Mouse (Mus musculus) heart, embryonic 11.5 days (tissue): ENCODE results near the gene Atraid. TPM values are rescaled to one million over a fixed set of nuclear protein-coding genes. Genes with fewer than 3 reads are reported as not detected.
"Not testable (repeated sequence)": the region's sequence is repeated elsewhere in the genome, so short reads cannot be mapped to it uniquely, and the experiment has no call there.

Source experiments
- ATAC-seq: fragments of 200-750 bp; cut with Nextera tagmentation; replicated peaks from 2 replicates; pipeline ENCODE4 v1.8.0; 2017; ENCODE audit warnings: moderate library complexity; ENCODE audit not compliant: insufficient number of reproducible peaks, low FRiP score, low TSS enrichment
- H3K27ac ChIP-seq: fragments of 300-500 bp; sonication (generic); 2 replicates; pipeline ENCODE4 v1.5.1; 2014; ENCODE audit warnings: mild to moderate bottlenecking, low read depth, low read length
- H3K27me3 ChIP-seq: fragments of 300-500 bp; sonication (generic); 2 replicates; pipeline ENCODE4 v1.6.1; 2014; ENCODE audit warnings: mild to moderate bottlenecking, low read length, mixed read lengths; ENCODE audit not compliant: control insufficient read depth, insufficient read depth
- H3K36me3 ChIP-seq: fragments of 300-500 bp; sonication (generic); 2 replicates; pipeline ENCODE4 v1.6.1; 2014; ENCODE audit warnings: mild to moderate bottlenecking, low read length, moderate library complexity, mixed read lengths; ENCODE audit not compliant: control insufficient read depth, insufficient read depth
- H3K4me1 ChIP-seq: fragments of 300-500 bp; sonication (generic); 2 replicates; pipeline ENCODE4 v1.6.1; 2014; ENCODE audit warnings: low read length; ENCODE audit not compliant: control insufficient read depth, insufficient read depth
- H3K4me2 ChIP-seq: fragments of 300-500 bp; sonication (generic); 2 replicates; pipeline ENCODE4 v1.6.1; 2014; ENCODE audit warnings: mild to moderate bottlenecking, moderate library complexity
- H3K4me3 ChIP-seq: fragments of 300-500 bp; sonication (generic); 2 replicates; pipeline ENCODE4 v1.5.1; 2014; ENCODE audit warnings: low read depth, low read length
- H3K9ac ChIP-seq: fragments of 300-500 bp; sonication (generic); 2 replicates; pipeline ENCODE4 v1.6.1; 2014; ENCODE audit warnings: mild to moderate bottlenecking, low read depth, low read length, moderate library complexity
- H3K9me3 ChIP-seq: fragments of 300-500 bp; sonication (generic); replicated peaks from 2 replicates; pipeline ENCODE4 v1.6.1; 2016; ENCODE audit warnings: low read length; ENCODE audit not compliant: control insufficient read depth
- WGBS: fragments of 180-500 bp; shearing (Covaris S2); extraction: QIAGEN DNeasy Blood & Tissue Kit; methylation state at CpG from one replicate; pipeline ENCODE4 v1.1.7; 2014; ENCODE audit not compliant: insufficient replicate concordance; 5-methylcytosine and 5-hydroxymethylcytosine counted together
- polyA plus RNA-seq: library from polyadenylated mRNA; unstranded; fragments of >200 nt; fragmentation: Nextera tagmentation; extraction: Ambion mirVana; gene quantifications from 2 replicates; pipeline ENCODE4 v1.2.1, GENCODE M21; 2014

Gene Atraid
- polyA plus RNA-seq, 1 experiment from 2014 or later: 101 TPM

DNA sequence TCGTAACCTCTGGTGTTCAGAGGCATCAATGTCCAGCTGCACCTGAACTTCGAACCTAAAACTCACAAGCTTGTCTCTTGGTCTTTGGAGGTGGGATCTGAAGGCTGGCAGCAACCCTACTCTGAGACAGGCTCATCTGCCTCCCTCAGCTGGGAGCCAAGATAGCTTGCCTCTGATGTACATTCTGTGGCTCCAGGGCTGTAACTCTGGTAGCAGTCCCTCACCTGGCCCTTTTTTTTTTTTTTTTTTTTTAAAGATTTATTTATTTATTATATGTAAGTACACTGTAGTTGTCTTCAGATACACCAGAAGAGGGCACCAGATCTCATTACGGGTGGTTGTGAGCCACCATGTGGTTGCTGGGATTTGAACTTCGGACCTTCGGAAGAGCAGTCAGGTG lies 26.3 kb upstream of the Atraid start:
- not testable (repeated sequence) for H3K27me3 ChIP-seq, H3K4me2 ChIP-seq, H3K9me3 ChIP-seq, H3K4me1 ChIP-seq, H3K27ac ChIP-seq, H3K36me3 ChIP-seq, ATAC-seq, H3K9ac ChIP-seq, H3K4me3 ChIP-seq
- 83% methylated on average over 4 of the region's 5 CpGs for WGBS

DNA sequence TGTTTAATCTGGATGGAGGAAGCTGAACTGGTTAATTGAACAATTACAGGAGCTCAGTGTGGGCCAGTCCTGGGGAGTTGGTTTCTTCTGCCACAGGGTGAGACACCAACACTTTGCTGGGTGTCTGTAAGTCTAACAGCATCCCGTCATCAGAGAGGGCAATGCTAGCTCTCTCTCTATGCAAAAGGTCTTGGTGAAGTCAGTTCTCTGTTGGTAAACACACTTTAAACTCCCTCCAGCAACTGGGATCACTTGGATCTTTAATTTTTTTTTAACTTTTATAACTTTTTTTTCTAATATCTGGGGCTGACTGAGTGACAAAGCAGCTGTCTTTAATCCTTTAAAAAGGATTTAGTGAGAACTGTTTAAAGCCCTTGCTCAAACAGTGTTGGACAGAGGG lies 25.4 kb upstream of the Atraid start:
- no peak overlapping the region for H3K9ac ChIP-seq
- no peaks in the 10 kb centered on the region for H3K4me1 ChIP-seq
- ATAC-seq: no peak
- no peak overlapping the region for H3K4me3 ChIP-seq
- H3K4me2 ChIP-seq: no peak overlapping the region
- no peaks in the 10 kb centered on the region for H3K27me3 ChIP-seq
- no peak overlapping the region for H3K27ac ChIP-seq
- H3K9me3 ChIP-seq: no peaks in the 10 kb centered on the region
- no peaks in the 10 kb centered on the region for H3K36me3 ChIP-seq
- WGBS: 73% methylated on average over 1 of the region's 1 CpGs

DNA sequence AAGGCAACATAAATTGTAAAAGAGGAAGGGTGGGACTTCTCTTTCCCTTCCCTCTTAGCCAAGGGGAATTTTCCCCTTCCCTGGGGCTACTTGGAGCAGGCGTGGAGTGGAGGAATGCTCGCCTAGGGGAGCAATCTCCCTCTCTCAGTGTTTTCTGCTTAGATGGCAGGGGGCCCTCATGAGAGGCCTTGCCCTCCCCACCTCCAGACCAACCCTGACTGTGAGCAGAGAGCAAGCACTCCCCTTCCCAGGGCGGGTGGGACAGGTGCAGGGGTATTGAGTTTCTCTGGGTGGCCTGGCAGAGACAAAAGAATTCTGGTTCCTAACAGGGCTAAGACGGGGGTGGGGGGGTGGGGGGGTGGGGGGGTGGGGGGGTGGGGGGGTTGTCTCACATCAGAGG lies 24.9 kb upstream of the Atraid start:
- H3K27ac ChIP-seq: no peak overlapping the region
- no peaks in the 10 kb centered on the region for H3K9me3 ChIP-seq
- no peak overlapping the region for H3K4me2 ChIP-seq
- H3K36me3 ChIP-seq: no peaks in the 10 kb centered on the region
- H3K4me1 ChIP-seq: no peaks in the 10 kb centered on the region
- ATAC-seq: no peak
- H3K4me3 ChIP-seq: no peak overlapping the region
- no peak overlapping the region for H3K9ac ChIP-seq
- WGBS: 32% methylated on average over 3 of the region's 4 CpGs
- H3K27me3 ChIP-seq: no peaks in the 10 kb centered on the region

DNA sequence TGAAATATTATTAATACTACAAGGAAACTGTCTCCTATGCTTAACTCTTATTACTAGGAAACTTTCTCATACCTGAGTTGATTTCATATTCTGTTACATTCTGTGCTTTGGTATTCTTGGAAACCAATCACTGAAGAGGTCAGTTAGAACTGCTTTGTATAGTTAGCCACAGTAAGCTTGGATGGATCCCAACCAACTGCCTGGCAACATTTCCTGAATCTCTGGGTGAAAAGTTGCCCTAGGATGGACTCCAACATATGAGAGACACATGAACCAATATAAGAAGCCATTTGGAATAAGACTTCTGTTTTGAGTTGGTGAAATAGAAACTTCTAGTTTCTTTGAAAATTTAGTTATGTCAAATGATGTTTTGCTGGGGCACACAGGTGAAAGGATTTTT lies 23.5 kb upstream of the Atraid start:
- Histone ChIP-seq H3K9ac (no peak overlapping the region), H3K4me1 (no peaks in the 10 kb centered on the region), H3K27me3 (no peaks in the 10 kb centered on the region), H3K9me3 (no peaks in the 10 kb centered on the region), H3K4me2 (no peak overlapping the region), H3K27ac (no peak overlapping the region), H3K36me3 (no peaks in the 10 kb centered on the region), H3K4me3 (no peak overlapping the region)
- no peak for ATAC-seq

DNA sequence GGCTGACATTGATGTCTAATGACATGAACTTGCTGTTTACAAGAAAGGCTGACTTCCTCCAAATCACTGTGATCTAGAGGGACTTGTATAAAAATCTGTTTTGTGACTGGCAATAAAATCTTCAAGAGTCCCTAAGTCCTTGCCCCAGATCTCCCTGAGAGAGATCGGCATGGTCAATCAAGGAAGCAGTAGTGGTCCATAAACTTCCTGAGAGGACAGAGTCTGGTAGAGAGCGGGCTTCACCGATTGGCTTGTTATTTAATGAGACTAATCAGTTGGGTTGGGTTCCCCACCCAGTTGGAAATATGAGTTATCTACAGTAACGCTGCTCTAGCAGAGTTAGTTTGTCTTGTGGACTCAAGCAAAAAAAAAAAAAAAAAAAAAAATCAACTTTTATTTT lies 17.2 kb upstream of the Atraid start:
- H3K9me3 ChIP-seq: no peaks in the 10 kb centered on the region
- no peak overlapping the region for H3K9ac ChIP-seq
- ATAC-seq: no peak
- H3K4me1 ChIP-seq: no peaks in the 10 kb centered on the region
- no peak overlapping the region for H3K27ac ChIP-seq
- H3K36me3 ChIP-seq: no peaks in the 10 kb centered on the region
- no peaks in the 10 kb centered on the region for H3K27me3 ChIP-seq
- H3K4me2 ChIP-seq: no peak overlapping the region
- 81% methylated on average over 4 of the region's 4 CpGs for WGBS
- H3K4me3 ChIP-seq: no peak overlapping the region

DNA sequence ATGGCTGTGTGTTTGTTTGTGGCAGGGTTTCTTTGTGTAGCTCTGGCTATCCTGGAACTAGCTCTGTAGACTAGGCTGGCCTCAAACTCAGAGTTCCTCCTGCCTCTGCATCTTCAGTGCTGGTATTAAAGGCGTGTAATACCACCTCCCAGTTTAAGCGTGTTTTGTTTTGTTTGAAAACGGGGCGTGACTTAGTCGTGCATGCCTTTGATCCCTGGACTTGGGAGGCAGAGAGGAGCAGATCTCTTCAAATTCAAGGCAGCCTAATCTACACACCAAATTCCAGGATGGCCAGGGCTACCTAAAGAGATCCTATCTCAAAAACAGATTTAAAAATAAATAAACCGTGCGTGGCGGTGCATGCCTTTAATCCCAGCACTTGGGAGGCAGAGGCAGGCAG lies 16.6 kb upstream of the Atraid start:
- Histone ChIP-seq H3K4me3 (no peak overlapping the region), H3K36me3 (no peaks in the 10 kb centered on the region), H3K4me1 (no peaks in the 10 kb centered on the region), H3K27ac (no peak overlapping the region), H3K27me3 (no peaks in the 10 kb centered on the region), H3K4me2 (no peak overlapping the region), H3K9ac (no peak overlapping the region), H3K9me3 (no peaks in the 10 kb centered on the region)
- ATAC-seq: no peak
- WGBS: 83% methylated on average over 8 of the region's 8 CpGs

DNA sequence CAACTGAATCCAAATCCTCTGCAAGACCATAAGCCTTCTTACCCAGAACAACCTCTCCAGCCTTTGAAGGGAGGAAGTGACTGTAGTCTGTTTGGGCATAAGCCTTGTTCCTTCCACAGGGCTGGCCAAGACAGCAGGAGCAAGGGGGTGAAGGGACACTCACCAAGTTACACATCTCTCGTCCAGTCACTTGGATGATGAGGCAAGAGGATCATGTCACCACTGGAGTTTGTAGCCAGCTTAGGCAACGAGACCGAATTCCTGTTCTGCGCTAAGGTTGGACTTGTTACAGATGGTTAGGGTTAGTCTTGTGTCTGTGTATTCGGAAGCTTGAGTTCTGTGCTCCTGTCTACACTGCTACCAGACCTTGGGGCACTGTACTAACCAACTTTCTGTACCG lies 13.4 kb upstream of the Atraid start:
- ATAC-seq: no peak
- Histone ChIP-seq H3K9ac (no peak overlapping the region), H3K27me3 (no peaks in the 10 kb centered on the region), H3K4me1 (no peaks in the 10 kb centered on the region), H3K27ac (no peak overlapping the region), H3K4me3 (no peak overlapping the region), H3K4me2 (no peak overlapping the region), H3K36me3 (peaks cover 2% of the 10 kb centered on the region; the same call in 1 of the 2 replicates), H3K9me3 (no peaks in the 10 kb centered on the region)
- 87% methylated on average over 6 of the region's 6 CpGs for WGBS

DNA sequence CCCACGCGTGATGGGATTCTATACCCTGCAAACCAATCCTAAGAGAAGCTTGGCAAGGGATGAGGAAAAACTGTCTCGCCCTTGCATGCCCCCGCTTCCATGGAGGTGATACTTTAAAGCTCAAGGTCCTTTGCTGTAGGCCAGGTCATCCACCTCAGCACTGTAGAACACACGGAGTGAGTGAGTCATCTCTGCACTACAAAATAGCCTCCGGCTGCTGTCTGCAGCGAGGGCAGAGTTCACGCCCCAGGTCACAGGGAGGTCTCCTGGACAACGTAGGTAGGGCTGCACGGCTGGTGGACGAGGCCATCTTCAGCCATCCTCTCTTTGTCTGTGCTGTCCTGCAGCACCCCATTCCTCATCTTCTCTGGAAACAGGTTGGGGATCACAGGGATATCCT lies 11.6 kb upstream of the Atraid start:
- 81% methylated on average over 11 of the region's 11 CpGs for whole genome bisulfite sequencing
- not testable (repeated sequence) for H3K4me3 ChIP-seq, H3K4me1 ChIP-seq, H3K27ac ChIP-seq, ATAC-seq, H3K9ac ChIP-seq, H3K36me3 ChIP-seq, H3K9me3 ChIP-seq, H3K4me2 ChIP-seq, H3K27me3 ChIP-seq

DNA sequence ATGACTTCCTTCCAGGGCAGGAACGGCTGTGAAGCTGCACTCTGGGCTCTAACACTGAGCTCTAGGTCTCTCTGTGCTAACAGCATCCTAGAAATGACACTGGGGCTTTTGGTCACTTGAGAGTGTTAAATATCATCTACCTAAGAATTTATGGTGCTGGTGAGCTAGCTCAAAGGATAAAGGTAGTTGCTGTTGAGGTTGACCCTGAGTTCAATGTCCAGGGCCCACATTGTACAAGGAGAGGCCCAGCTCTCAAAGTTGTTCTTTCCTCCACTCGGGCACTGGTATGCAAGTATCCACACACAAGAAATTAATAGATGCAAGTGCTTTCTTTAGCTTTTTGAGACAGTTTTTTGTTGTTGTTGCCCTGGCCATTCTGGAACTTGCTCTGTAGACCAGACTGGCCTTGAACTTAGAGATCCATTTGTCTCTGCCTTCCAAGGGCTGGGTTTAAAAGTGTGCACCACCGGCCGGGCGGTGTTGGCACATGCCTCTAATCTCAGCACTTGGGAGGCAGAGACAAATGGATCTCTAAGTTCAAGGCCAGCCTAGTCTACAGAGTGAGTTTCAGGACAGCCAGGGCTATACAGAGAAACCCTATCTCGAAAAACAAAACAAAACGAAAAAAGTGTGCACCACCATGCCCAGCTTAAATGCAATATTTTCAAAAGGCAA lies 9.8 kb upstream of the Atraid start:
- Histone ChIP-seq H3K27ac (no peak overlapping the region), H3K36me3 (peaks cover 2% of the 10 kb centered on the region; the same call in 1 of the 2 replicates)

More for the DNA sequence above, 9.8 kb upstream of the Atraid start:
- H3K9me3 ChIP-seq: no peaks in the 10 kb centered on the region
- no peak overlapping the region for H3K9ac ChIP-seq
- no peak overlapping the region for H3K4me3 ChIP-seq
- ATAC-seq: no peak
- no peaks in the 10 kb centered on the region for H3K4me1 ChIP-seq
- H3K27me3 ChIP-seq: no peaks in the 10 kb centered on the region
- 82% methylated on average over 7 of the region's 7 CpGs for WGBS
- H3K4me2 ChIP-seq: no peak overlapping the region
